Mouse (Mus musculus): Measurements from ENCODE around the gene Fpgs. TPM values are rescaled to one million over a fixed set of nuclear protein-coding genes. Genes with fewer than 3 reads are reported as not detected.

Fpgs gene
- polyA plus RNA-seq, 1 experiment, result 26.7 TPM

DNA sequence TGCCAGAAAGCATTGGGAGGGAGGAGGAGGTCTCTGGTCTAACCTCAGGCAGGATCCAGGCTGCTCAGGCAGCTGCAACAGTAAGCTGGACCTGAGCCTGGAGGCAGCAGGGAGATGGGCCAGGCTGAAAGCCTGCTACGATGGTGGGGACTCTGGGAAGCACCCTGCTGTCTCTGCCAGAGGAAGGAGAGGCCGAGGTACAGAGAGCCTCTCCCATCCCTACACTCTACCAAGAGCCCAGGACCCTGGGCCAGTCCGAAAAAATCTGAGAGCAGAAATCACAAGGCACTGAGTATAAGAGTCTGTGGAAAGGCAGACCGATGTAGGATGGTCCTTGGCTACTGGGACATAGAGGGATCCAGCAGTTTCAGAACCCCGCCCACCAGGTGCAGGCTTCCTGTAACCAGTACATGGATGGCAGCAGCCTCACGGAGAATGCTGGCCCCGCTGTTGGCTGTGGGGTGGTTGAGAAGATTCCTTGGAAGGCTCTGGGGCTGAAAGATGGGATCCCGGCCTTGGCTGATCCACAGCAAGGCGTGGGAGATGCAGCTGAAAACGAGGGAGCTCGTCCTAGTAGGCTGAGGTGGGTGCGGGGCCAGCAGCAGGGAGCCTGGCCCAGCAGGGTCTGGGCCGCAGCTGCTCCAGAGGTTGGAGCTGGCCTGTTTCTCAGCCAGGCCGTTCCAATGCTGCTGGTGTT is 21.1 kb downstream of the Fpgs start:
- no peaks in the 10 kb centered on the region for H3K79me2 ChIP-seq (ENCODE audit: control insufficient read depth, insufficient read depth)
- peaks cover 59% of the 10 kb centered on the region for H3K36me3 ChIP-seq (ENCODE audit: control insufficient read depth, insufficient read depth)

GRCm38 (mm10) chr2:32681754-32682153 is 22.2 kb downstream of the Fpgs start:
- H3K79me3 ChIP-seq (ENCODE audit: low read depth), result no peaks in the 10 kb centered on the region
- TF ChIP-seq MYOG (IDR thresholded peaks at IDR 0.05; ENCODE audit: control insufficient read depth, extremely low read depth, insufficient read length) (no peak), CTCF (IDR thresholded peaks at IDR 0.05; ENCODE audit: control insufficient read depth, insufficient read depth, insufficient read length) (no peak), FOSL1 (IDR thresholded peaks at IDR 0.05; ENCODE audit: insufficient read depth, low read length, poor library complexity, severe bottlenecking) (no peak), CEBPB (IDR thresholded peaks at IDR 0.05; ENCODE audit: low read depth) (no peak), USF1 (IDR thresholded peaks at IDR 0.05; ENCODE audit: low read depth) (no peak), MAX (IDR thresholded peaks at IDR 0.05) (no peak)
- no peak overlapping the region for H3ac ChIP-seq (ENCODE audit: control insufficient read depth, insufficient read length, low read depth)
- H3K36me3 ChIP-seq (ENCODE audit: control insufficient read depth, insufficient read depth), result peaks cover 48% of the 10 kb centered on the region
- H3K79me2 ChIP-seq (ENCODE audit: control insufficient read depth, insufficient read depth), result no peaks in the 10 kb centered on the region
- no peaks in the 10 kb centered on the region for H3K27me3 ChIP-seq (ENCODE audit: control insufficient read depth, insufficient read depth, insufficient read length)
- H3K4me3 ChIP-seq (ENCODE audit: insufficient read depth, poor library complexity, severe bottlenecking), result no peak overlapping the region

More for the DNA sequence above, 21.1 kb downstream of the Fpgs start:
- H3K79me3 ChIP-seq (ENCODE audit: low read depth), result no peaks in the 10 kb centered on the region
- no peak for TF ChIP-seq USF1 (IDR thresholded peaks at IDR 0.05; ENCODE audit: low read depth)
- no peak for TF ChIP-seq CTCF (IDR thresholded peaks at IDR 0.05; ENCODE audit: control insufficient read depth, insufficient read depth, insufficient read length)
- TF ChIP-seq CEBPB (IDR thresholded peaks at IDR 0.05; ENCODE audit: low read depth), result no peak
- TF ChIP-seq MYOD1 (IDR thresholded peaks at IDR 0.05; ENCODE audit: control insufficient read depth, insufficient read length, low read depth), result no peak
- no peak for TF ChIP-seq FOSL1 (IDR thresholded peaks at IDR 0.05; ENCODE audit: insufficient read depth, low read length, poor library complexity, severe bottlenecking)
- TF ChIP-seq MYOG (IDR thresholded peaks at IDR 0.05; ENCODE audit: control insufficient read depth, extremely low read depth, insufficient read length), result no peak
- TF ChIP-seq MAX (IDR thresholded peaks at IDR 0.05), result no peak
- H3ac ChIP-seq (ENCODE audit: control insufficient read depth, insufficient read length, low read depth), result no peak overlapping the region
- H3K4me3 ChIP-seq (ENCODE audit: insufficient read depth, poor library complexity, severe bottlenecking), result no peak overlapping the region
- H3K27me3 ChIP-seq (ENCODE audit: control insufficient read depth, insufficient read depth, insufficient read length), result no peaks in the 10 kb centered on the region

DNA sequence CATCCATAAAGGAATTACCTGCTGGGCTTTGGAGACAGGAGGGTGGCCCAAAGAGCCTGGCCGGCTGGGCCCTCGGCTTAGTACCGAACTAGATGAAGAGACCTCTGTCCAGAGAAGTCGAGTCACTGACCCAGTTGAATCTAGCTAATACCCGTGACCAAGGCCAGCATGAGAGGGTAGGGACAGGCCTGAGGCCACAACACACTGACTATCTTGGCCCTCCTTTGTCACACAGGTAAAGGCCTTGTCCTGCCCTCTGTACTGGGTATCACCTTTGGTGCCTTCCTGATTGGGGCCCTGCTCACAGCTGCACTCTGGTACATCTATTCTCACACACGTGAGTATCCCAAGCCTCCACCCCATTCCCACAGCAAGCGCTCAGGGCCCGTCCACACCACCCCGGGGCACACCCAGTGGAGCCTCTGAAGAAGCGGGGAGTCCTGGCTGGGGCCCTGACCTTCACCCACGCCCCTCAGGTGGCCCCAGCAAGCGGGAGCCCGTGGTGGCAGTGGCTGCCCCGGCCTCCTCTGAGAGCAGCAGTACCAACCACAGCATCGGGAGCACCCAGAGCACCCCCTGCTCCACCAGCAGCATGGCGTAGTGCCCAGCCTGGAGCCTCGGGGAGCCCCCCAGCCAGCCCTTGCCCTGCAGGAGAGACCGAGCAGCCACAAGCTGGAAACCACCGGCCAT is 22.8 kb downstream of the Fpgs start:
- Histone ChIP-seq H3K79me2 (ENCODE audit: control insufficient read depth, insufficient read depth) (no peaks in the 10 kb centered on the region), H3K36me3 (ENCODE audit: control insufficient read depth, insufficient read depth) (peaks cover 42% of the 10 kb centered on the region), H3K79me3 (ENCODE audit: low read depth) (no peaks in the 10 kb centered on the region), H3ac (ENCODE audit: control insufficient read depth, insufficient read length, low read depth) (no peak overlapping the region), H3K4me3 (ENCODE audit: insufficient read depth, poor library complexity, severe bottlenecking) (no peak overlapping the region), H3K27me3 (ENCODE audit: control insufficient read depth, insufficient read depth, insufficient read length) (no peaks in the 10 kb centered on the region)
- TF ChIP-seq MYOD1 (IDR thresholded peaks at IDR 0.05; ENCODE audit: control insufficient read depth, insufficient read length, low read depth), result no peak
- TF ChIP-seq MAX (IDR thresholded peaks at IDR 0.05), result no peak
- TF ChIP-seq FOSL1 (IDR thresholded peaks at IDR 0.05; ENCODE audit: insufficient read depth, low read length, poor library complexity, severe bottlenecking), result no peak
- no peak for TF ChIP-seq USF1 (IDR thresholded peaks at IDR 0.05; ENCODE audit: low read depth)
- TF ChIP-seq MYOG (IDR thresholded peaks at IDR 0.05; ENCODE audit: control insufficient read depth, extremely low read depth, insufficient read length), result no peak
- TF ChIP-seq CEBPB (IDR thresholded peaks at IDR 0.05; ENCODE audit: low read depth), result no peak
- no peak for TF ChIP-seq CTCF (IDR thresholded peaks at IDR 0.05; ENCODE audit: control insufficient read depth, insufficient read depth, insufficient read length)

GRCm38 (mm10) chr2:32680051-32680451 is 23.9 kb downstream of the Fpgs start:
- Histone ChIP-seq H3ac (ENCODE audit: control insufficient read depth, insufficient read length, low read depth) (peak overlapping the region; percentile 34), H3K79me3 (ENCODE audit: low read depth) (no peaks in the 10 kb centered on the region), H3K79me2 (ENCODE audit: control insufficient read depth, insufficient read depth) (no peaks in the 10 kb centered on the region), H3K36me3 (ENCODE audit: control insufficient read depth, insufficient read depth) (peaks cover 32% of the 10 kb centered on the region), H3K4me3 (ENCODE audit: insufficient read depth, poor library complexity, severe bottlenecking) (peak overlapping the region; percentile 12), H3K27me3 (ENCODE audit: control insufficient read depth, insufficient read depth, insufficient read length) (no peaks in the 10 kb centered on the region)
- no peak for TF ChIP-seq FOSL1 (IDR thresholded peaks at IDR 0.05; ENCODE audit: insufficient read depth, low read length, poor library complexity, severe bottlenecking)
- no peak for TF ChIP-seq MYOG (IDR thresholded peaks at IDR 0.05; ENCODE audit: control insufficient read depth, extremely low read depth, insufficient read length)
- TF ChIP-seq CTCF (IDR thresholded peaks at IDR 0.05; ENCODE audit: control insufficient read depth, insufficient read depth, insufficient read length), result no peak
- TF ChIP-seq USF1 (IDR thresholded peaks at IDR 0.05; ENCODE audit: low read depth), result peak; percentile 11
- peak; percentile 52 for TF ChIP-seq MYOD1 (IDR thresholded peaks at IDR 0.05; ENCODE audit: control insufficient read depth, insufficient read length, low read depth)
- no peak for TF ChIP-seq CEBPB (IDR thresholded peaks at IDR 0.05; ENCODE audit: low read depth)
- peak; percentile 98 for TF ChIP-seq MAX (IDR thresholded peaks at IDR 0.05)

DNA sequence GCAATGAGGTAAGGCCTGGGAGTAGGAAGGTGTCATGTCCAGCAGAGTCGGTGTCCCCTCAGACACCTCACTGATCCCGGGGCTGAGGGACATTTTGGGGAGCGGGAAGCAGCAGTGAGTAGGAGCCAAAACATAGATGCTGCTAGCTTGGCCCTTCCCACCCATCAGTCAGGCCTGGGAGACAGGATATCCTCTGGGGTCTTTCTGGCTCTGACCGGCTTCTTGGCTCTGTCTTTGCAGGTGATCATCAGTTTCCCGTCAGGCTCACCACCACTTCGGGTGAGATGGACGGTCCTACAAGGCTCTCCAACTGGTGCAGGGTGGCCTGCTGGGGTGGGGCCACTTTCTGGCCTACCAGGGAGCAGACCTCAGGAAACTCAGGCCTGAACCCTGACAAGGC is 26.3 kb downstream of the Fpgs start:
- TF ChIP-seq MYOG (IDR thresholded peaks at IDR 0.05; ENCODE audit: control insufficient read depth, extremely low read depth, insufficient read length) (no peak), USF1 (IDR thresholded peaks at IDR 0.05; ENCODE audit: low read depth) (no peak), MAX (IDR thresholded peaks at IDR 0.05) (no peak), CTCF (IDR thresholded peaks at IDR 0.05; ENCODE audit: control insufficient read depth, insufficient read depth, insufficient read length) (no peak), CEBPB (IDR thresholded peaks at IDR 0.05; ENCODE audit: low read depth) (no peak), MYOD1 (IDR thresholded peaks at IDR 0.05; ENCODE audit: control insufficient read depth, insufficient read length, low read depth) (no peak), FOSL1 (IDR thresholded peaks at IDR 0.05; ENCODE audit: insufficient read depth, low read length, poor library complexity, severe bottlenecking) (no peak)
- H3ac ChIP-seq (ENCODE audit: control insufficient read depth, insufficient read length, low read depth), result no peak overlapping the region
- H3K79me3 ChIP-seq (ENCODE audit: low read depth), result no peaks in the 10 kb centered on the region
- H3K36me3 ChIP-seq (ENCODE audit: control insufficient read depth, insufficient read depth), result peaks cover 11% of the 10 kb centered on the region
- no peaks in the 10 kb centered on the region for H3K79me2 ChIP-seq (ENCODE audit: control insufficient read depth, insufficient read depth)
- H3K4me3 ChIP-seq (ENCODE audit: insufficient read depth, poor library complexity, severe bottlenecking), result no peak overlapping the region
- H3K27me3 ChIP-seq (ENCODE audit: control insufficient read depth, insufficient read depth, insufficient read length), result no peaks in the 10 kb centered on the region
